Mouse (Mus musculus): ENCODE measurements at regions not wholly inside any gene's neighbourhood (a gene's known extent, or its start where the extent isn't known, plus 50 kb on each side); places are given as distances from the start of the nearest gene placed in this dataset.

GRCm38 (mm10) chr13:69226538-69226937 lies 227.2 kb upstream of the Adcy2 start:
- H3K27ac ChIP-seq (ENCODE audit: low read length) = no peak overlapping the region
- H3K27me3 ChIP-seq (replicated peaks; ENCODE audit: insufficient read depth, low read length) = no peaks in the 10 kb centered on the region
- TF ChIP-seq CTCF (IDR thresholded peaks at IDR 0.05) (no peak), EP300 (IDR thresholded peaks at IDR 0.05) (no peak)
- H3K9ac ChIP-seq (replicated peaks; ENCODE audit: low read depth) = no peak overlapping the region
- no peaks in the 10 kb centered on the region for H3K4me1 ChIP-seq (ENCODE audit: insufficient read depth, low read depth, low read length)
- ATAC-seq = no peak
- H3K36me3 ChIP-seq (ENCODE audit: insufficient read depth, low read length) = no peaks in the 10 kb centered on the region
- no peak for DNase-seq (ENCODE audit: low spot score)
- H3K4me3 ChIP-seq (ENCODE audit: low read depth, low read length) = no peak overlapping the region
- H3K4me2 ChIP-seq (replicated peaks; ENCODE audit: low read depth, low read length) = no peak overlapping the region
- 54% methylated on average over 5 of the region's 5 CpGs for WGBS
- H3K9me3 ChIP-seq (ENCODE audit: low read length) = no peaks in the 10 kb centered on the region

- no peak for TF ChIP-seq CTCF (IDR thresholded peaks at IDR 0.05)
- no peak for TF ChIP-seq EP300 (IDR thresholded peaks at IDR 0.05)
- no peak for ATAC-seq
Measured at GRCm38 (mm10) chr13:69230361-69230943, 231.1 kb upstream of the Adcy2 start.

GRCm38 (mm10) chr13:69236386-69236785 lies 237.0 kb upstream of the Adcy2 start:
- peak; percentile 14 for DNase-seq (ENCODE audit: low spot score)

More at GRCm38 (mm10) chr13:69230361-69230943, 231.1 kb upstream of the Adcy2 start:
- Histone ChIP-seq H3K27me3 (replicated peaks; ENCODE audit: insufficient read depth, low read length) (no peaks in the 10 kb centered on the region), H3K4me1 (ENCODE audit: insufficient read depth, low read depth, low read length) (no peaks in the 10 kb centered on the region), H3K27ac (ENCODE audit: low read length) (no peak overlapping the region), H3K4me3 (ENCODE audit: low read depth, low read length) (no peak overlapping the region), H3K36me3 (ENCODE audit: insufficient read depth, low read length) (no peaks in the 10 kb centered on the region), H3K9ac (replicated peaks; ENCODE audit: low read depth) (no peak overlapping the region), H3K4me2 (replicated peaks; ENCODE audit: low read depth, low read length) (no peak overlapping the region), H3K9me3 (ENCODE audit: low read length) (no peaks in the 10 kb centered on the region)
- DNase-seq (ENCODE audit: low spot score) = no peak
- WGBS = 81% methylated on average over 10 of the region's 10 CpGs

GRCm38 (mm10) chr13:69237918-69238317 lies 238.6 kb upstream of the Adcy2 start:
- no peak for ATAC-seq
- Histone ChIP-seq H3K9me3 (ENCODE audit: low read length) (no peaks in the 10 kb centered on the region; the same call in 1 of the 2 replicates), H3K9ac (replicated peaks; ENCODE audit: low read depth) (no peak overlapping the region), H3K36me3 (ENCODE audit: insufficient read depth, low read length) (no peaks in the 10 kb centered on the region), H3K4me2 (replicated peaks; ENCODE audit: low read depth, low read length) (no peak overlapping the region), H3K27ac (ENCODE audit: low read length) (no peak overlapping the region), H3K4me3 (ENCODE audit: low read depth, low read length) (no peak overlapping the region), H3K27me3 (replicated peaks; ENCODE audit: insufficient read depth, low read length) (no peaks in the 10 kb centered on the region), H3K4me1 (ENCODE audit: insufficient read depth, low read depth, low read length) (no peaks in the 10 kb centered on the region)
- 53% methylated on average over 3 of the region's 3 CpGs for WGBS
- TF ChIP-seq CTCF (IDR thresholded peaks at IDR 0.05) (no peak), EP300 (IDR thresholded peaks at IDR 0.05) (no peak)
- DNase-seq (ENCODE audit: low spot score) = peak; percentile 32

More at GRCm38 (mm10) chr13:69236386-69236785, 237.0 kb upstream of the Adcy2 start:
- no peaks in the 10 kb centered on the region for H3K27me3 ChIP-seq (replicated peaks; ENCODE audit: insufficient read depth, low read length)
- TF ChIP-seq CTCF (IDR thresholded peaks at IDR 0.05) (no peak), EP300 (IDR thresholded peaks at IDR 0.05) (no peak)
- no peak for ATAC-seq
- no peak overlapping the region for H3K4me3 ChIP-seq (ENCODE audit: low read depth, low read length)
- WGBS = 51% methylated on average over 5 of the region's 5 CpGs
- no peaks in the 10 kb centered on the region; the same call in 1 of the 2 replicates for H3K9me3 ChIP-seq (ENCODE audit: low read length)
- no peaks in the 10 kb centered on the region for H3K36me3 ChIP-seq (ENCODE audit: insufficient read depth, low read length)
- H3K4me2 ChIP-seq (replicated peaks; ENCODE audit: low read depth, low read length) = no peak overlapping the region
- no peaks in the 10 kb centered on the region for H3K4me1 ChIP-seq (ENCODE audit: insufficient read depth, low read depth, low read length)
- H3K9ac ChIP-seq (replicated peaks; ENCODE audit: low read depth) = no peak overlapping the region
- H3K27ac ChIP-seq (ENCODE audit: low read length) = no peak overlapping the region

GRCm38 (mm10) chr13:69239261-69239915 lies 240.0 kb upstream of the Adcy2 start:
- H3K9me3 ChIP-seq (ENCODE audit: low read length) = no peaks in the 10 kb centered on the region; the same call in 1 of the 2 replicates
- no peak overlapping the region for H3K27ac ChIP-seq (ENCODE audit: low read length)
- no peak overlapping the region for H3K4me2 ChIP-seq (replicated peaks; ENCODE audit: low read depth, low read length)
- TF ChIP-seq EP300 (IDR thresholded peaks at IDR 0.05) = no peak
- no peak for TF ChIP-seq CTCF (IDR thresholded peaks at IDR 0.05)
- DNase-seq (ENCODE audit: low spot score) (peak; percentile 7), ATAC-seq (no peak)
- 65% methylated on average over 2 of the region's 2 CpGs for WGBS
- no peaks in the 10 kb centered on the region for H3K27me3 ChIP-seq (replicated peaks; ENCODE audit: insufficient read depth, low read length)
- H3K4me1 ChIP-seq (ENCODE audit: insufficient read depth, low read depth, low read length) = no peaks in the 10 kb centered on the region
- no peak overlapping the region for H3K9ac ChIP-seq (replicated peaks; ENCODE audit: low read depth)
- H3K36me3 ChIP-seq (ENCODE audit: insufficient read depth, low read length) = no peaks in the 10 kb centered on the region
- H3K4me3 ChIP-seq (ENCODE audit: low read depth, low read length) = no peak overlapping the region

GRCm38 (mm10) chr13:69242544-69243296 lies 243.4 kb upstream of the Adcy2 start:
- ATAC-seq (no peak), DNase-seq (ENCODE audit: low spot score) (no peak)
- Histone ChIP-seq H3K4me1 (ENCODE audit: insufficient read depth, low read depth, low read length) (no peaks in the 10 kb centered on the region), H3K9me3 (ENCODE audit: low read length) (no peaks in the 10 kb centered on the region; the same call in 1 of the 2 replicates), H3K4me2 (replicated peaks; ENCODE audit: low read depth, low read length) (no peak overlapping the region), H3K27ac (ENCODE audit: low read length) (no peak overlapping the region), H3K9ac (replicated peaks; ENCODE audit: low read depth) (no peak overlapping the region), H3K36me3 (ENCODE audit: insufficient read depth, low read length) (no peaks in the 10 kb centered on the region), H3K27me3 (replicated peaks; ENCODE audit: insufficient read depth, low read length) (no peaks in the 10 kb centered on the region), H3K4me3 (ENCODE audit: low read depth, low read length) (no peak overlapping the region)
- TF ChIP-seq CTCF (IDR thresholded peaks at IDR 0.05) (no peak), EP300 (IDR thresholded peaks at IDR 0.05) (no peak)
- 77% methylated on average over 14 of the region's 14 CpGs for WGBS

All from lung, postnatal 0 days (tissue).